Mouse (Mus musculus) gastrocnemius, postnatal 14 days (tissue): ENCODE measurements around the gene Hist1h2br. TPM values are rescaled to one million over a fixed set of nuclear protein-coding genes. Genes with fewer than 3 reads are reported as not detected.
"Not testable (repeated sequence)": the region's sequence is repeated elsewhere in the genome, so short reads cannot be mapped to it uniquely, and the experiment has no call there.

Experiments
- DNase-seq: peaks from one replicate; pipeline ENCODE4 v3.0.0; 2021; ENCODE audit warnings: mixed read lengths
- intact Hi-C: fragments of 180-260 bp; cut with DNase I; formaldehyde crosslinking; loops from one replicate; pipeline ENCODE4 v1.15.1; 2025; ENCODE audit warnings: low total_unique reads
- long read RNA-seq, 2 experiments: library from polyadenylated mRNA; stranded (forward); transcript quantifications; one replicate each; pipeline ENCODE4 v2.0.0; 2021
- total RNA-seq, 2 experiments: library from RNA; stranded (reverse); gene quantifications; 2 replicates each; pipeline ENCODE4 v1.2.3; 2021

Hist1h2br gene
- total RNA-seq = 10 to 100 TPM; 57.8 to 74.3 TPM
- long read RNA-seq, experiment 1 = 0 reads
- long read RNA-seq, experiment 2 = 0 reads

DNA sequence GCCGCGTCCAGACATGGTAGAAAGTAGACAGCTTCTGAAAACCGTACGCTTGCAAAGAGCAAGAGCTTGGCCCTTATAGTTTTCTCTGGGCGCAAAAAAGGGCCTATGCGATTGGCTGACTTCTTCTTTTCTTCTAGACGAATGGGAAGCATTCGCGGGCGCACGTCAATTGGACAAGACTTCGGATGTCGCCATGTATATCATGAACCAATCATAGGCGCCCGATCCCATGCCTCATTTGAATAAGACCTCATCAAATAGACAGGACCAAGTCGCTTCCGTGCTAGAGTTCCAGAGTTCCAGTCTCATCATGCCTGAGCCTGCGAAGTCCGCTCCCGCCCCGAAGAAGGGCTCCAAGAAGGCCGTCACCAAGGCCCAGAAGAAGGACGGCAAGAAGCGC lies at the start of gene Hist1h2br, which contains the start of gene Hist1h2ap:
Hist1h2br (plus strand) TSS at position 283 of the 400 bp plus-strand sequence.
Hist1h2ap (minus strand) TSS at position 47 of the 400 bp plus-strand sequence.
- DNase-seq, intact Hi-C loops: not testable (repeated sequence)

DNA sequence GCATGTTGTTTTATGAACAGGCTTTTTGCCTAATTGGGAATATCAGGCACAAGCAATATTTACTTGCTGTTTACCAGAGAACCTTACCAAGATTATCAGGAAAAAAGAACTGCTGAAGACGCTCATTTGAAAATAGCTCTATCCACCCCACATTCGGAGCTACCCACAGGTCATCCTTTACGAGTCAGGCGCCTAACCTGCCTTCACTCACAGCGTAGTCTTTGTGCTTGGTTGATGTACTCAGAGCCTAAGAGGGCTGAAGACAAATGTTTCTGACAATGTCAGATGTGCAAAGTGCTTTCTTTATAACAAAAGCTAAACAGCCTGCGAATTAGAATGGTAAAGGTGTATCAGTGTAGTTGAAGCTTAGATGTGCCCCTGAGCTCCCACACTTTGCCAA lies 49.2 kb upstream of the Hist1h2br start:
- intact Hi-C loops = no loop called here
- DNase-seq = no peak

DNA sequence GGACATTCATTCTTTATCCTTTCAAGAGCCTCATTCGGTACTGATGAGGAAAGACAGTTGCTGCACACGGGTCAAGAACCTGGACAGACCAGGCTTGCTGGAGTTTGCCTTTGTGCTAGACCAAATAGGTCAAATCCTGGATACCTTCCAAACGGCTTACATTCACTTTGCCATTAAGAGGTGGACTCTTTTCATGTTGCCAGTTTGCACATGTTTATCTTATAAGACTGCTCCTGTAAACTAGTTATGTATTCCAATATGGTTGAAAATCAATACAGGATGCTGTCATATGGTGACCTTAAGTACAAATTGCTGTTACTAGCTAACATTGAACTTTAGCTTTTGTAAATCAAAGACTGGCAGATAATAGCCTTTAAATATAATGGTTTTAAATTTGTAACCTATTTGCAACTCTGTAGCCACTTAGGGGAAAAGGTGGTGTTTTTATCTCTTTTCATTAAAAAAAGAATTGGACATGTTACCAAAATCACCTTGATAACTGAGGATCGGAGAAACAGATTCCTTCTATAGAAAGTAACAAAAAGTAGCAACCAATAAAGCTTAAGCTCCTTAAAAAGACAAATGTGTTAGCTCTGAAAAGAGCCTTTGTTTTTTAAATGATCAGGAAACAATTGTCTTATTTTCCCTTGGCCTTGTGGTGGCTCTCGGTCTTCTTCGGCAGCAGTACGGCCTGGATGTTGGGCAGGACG lies 47.2 kb upstream of the Hist1h2br start:
- intact Hi-C loops = no loop called here
- DNase-seq = no peak

DNA sequence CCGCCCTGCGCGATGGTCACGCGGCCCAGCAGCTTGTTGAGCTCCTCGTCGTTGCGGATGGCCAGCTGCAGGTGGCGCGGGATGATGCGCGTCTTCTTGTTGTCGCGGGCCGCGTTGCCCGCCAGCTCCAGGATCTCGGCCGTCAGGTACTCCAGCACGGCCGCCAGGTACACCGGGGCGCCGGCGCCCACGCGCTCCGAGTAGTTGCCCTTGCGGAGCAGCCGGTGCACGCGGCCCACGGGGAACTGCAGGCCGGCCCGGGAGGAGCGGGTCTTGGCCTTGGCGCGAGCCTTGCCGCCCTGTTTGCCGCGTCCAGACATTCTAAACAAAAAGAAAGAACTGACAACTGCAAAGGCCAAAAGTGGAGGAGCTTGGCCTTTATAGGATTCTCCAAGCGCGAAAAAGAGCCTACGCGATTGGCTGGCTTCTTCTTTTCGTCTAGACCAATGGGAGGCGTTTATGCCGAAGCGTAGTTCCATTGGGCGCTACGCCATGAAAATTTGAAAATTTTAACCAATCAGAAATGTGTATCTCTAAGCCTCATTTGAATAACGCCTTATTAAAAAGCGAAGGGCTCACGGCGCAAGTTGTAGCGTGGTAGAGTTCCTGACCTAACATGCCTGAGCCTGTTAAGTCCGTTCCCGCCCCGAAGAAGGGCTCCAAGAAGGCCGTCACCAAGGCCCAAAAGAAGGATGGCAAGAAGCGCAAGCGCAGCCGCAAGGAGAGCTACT lies 46.5 kb upstream of the Hist1h2br start, which contains the start of the genes Hist1h2an and Hist1h2bp:
Hist1h2an (minus strand) TSS at position 320 of the 731 bp plus-strand sequence.
Hist1h2bp (plus strand) TSS at position 563 of the 731 bp plus-strand sequence.
- intact Hi-C loops = not testable (repeated sequence)
- peak; percentile 75 for DNase-seq

DNA sequence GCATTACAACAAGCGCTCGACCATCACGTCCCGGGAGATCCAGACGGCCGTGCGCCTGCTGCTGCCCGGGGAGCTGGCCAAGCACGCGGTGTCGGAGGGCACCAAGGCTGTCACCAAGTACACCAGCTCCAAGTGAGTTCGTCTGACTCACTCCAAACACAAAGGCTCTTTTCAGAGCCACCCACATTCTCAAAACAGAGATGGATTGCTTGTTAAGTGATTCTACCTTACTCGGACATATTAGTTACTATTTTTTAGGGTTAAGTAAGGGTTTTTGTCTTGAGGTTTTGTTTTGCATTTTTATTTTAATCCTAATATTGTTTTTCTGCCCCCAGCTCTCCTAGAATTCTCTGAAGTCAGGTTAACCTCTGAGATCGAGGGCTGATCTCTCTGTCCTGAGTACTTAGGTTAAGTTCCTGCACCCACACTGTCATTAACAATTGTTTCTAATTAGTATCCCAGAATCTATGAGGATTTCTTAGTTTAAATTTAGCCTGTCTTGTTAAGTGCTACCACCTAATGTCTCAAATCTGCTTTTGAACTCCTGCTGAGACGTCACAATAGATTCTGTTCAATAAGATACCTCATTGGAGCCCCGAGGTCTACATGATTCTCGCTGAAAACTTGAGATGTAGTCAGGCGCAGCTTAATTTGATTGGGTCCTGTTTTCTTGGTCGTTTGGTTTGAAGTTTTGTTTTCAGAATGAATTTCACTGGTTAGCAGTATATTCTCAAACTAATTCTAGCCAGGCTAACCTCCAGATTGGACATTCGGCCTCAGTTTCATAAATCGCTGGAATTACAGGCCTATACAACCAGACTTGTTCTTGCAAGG lies 45.6 kb upstream of the Hist1h2br start:
- no peak for DNase-seq
- intact Hi-C loops = no loop called here

DNA sequence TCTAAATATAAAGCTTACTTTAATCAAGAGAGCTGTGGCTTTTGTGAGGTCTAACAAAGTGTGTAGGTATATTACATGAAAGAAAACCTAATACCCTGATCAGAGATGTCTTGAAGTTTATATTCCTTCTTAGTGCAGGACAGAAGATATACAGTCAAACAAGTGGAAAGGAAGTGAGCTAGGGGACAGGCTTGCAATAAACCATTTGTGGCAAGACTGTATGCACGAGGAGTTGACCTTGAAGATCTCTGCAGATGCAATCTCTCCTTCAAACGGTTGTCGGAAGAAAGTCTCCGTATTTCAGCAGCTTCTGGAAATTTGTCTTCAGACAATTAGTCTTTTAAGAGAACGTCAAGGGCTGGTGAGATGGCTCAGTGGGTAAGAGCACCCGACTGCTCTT lies 43.6 kb upstream of the Hist1h2br start:
- intact Hi-C loops = no loop called here
- no peak for DNase-seq

DNA sequence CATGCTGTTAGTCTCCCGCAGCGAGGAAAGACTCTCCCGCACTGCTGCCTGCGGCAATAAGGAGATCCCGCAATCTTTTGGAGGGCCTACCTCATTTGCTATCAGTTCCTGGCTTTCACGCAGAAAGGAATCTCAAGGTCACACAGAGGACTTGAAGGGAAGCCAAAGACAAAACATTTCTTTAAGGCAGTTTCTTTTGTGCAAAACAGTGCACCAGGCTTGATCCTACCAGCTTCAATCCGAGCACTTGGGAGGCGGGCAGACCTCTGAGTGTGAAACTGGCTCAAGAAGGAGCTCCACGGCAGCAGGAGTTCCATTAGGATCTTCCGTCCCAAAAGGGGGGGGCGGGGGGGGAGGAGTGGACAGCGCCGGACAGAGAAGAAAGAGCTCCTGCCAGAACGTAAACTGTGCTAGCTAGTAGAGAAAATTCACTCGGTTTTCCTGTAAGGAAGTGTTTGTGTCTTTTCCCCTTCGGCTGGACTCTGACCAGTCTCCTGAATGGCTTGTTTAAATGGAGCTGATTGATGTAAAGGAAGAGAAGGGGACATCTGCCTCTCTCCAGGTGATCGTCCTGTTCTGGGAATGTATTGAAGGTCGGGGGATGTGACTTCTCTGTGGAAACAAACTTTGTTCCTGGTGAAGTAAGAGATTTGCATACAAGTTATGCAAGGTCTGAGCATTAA lies 42.8 kb upstream of the Hist1h2br start:
- DNase-seq = no peak
- intact Hi-C loops = no loop called here

DNA sequence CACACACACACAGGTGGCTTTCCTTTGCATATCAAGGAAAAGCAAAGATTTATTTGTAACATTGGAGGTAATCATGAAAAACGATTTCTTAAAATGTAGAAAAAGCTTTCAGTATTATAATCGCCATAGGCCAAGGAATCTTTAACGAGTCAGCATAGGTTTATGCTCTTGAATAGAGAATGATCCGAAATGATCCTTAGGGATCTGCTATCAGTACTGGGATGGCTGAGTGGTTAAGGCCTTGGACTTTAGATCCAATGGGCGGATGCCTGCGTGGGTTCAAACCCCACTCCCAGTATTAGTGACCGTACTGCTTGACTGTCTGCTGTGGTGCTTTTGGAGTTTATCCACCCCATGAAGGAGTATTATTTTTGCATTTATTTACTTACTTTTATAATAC lies 38.0 kb upstream of the Hist1h2br start:
- intact Hi-C loops = no loop called here
- no peak for DNase-seq

DNA sequence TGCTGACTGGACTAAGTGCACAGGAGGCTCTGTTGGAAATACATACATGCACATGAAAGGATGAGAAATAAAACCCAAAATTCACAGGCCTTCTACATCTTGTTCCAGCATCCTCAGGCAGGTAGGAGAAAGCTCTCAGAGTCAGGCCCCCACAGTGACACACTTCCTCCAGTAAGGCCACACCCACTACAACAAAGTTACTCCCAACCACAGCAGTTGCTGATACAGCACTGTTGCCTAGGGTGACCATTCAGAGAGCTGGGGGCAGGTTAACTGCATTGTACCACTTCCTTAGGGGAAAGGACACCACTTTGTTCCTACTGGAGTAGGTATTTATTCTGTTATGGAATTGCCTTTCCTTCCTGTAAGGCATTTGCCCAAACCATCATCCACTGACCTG lies 36.4 kb upstream of the Hist1h2br start:
- DNase-seq, intact Hi-C loops: not testable (repeated sequence)

DNA sequence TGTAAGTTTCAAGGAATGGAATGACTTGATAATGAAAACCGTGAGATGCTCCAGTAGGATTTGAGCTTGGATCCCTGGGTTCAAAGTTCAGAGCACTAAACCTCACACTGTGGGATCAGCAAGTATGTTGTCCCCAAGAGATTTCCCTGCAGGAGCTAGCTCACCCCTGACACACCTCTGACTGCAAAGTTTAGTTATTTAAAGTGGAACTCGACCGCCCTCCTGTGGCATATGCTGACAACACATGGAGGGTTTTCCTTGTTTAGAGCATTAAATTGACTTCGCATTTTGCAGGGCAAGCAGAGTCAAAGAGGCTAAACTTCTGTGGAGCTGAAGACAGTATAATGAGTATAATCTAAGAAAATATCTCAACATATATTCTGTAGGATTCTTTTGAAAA lies 30.5 kb upstream of the Hist1h2br start:
- intact Hi-C loops, DNase-seq: not testable (repeated sequence)

DNA sequence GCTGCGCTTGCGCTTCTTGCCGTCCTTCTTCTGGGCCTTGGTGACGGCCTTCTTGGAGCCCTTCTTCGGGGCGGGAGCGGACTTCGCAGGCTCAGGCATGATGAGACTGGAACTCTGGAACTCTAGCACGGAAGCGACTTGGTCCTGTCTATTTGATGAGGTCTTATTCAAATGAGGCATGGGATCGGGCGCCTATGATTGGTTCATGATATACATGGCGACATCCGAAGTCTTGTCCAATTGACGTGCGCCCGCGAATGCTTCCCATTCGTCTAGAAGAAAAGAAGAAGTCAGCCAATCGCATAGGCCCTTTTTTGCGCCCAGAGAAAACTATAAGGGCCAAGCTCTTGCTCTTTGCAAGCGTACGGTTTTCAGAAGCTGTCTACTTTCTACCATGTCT lies 23.5 kb upstream of the Hist1h2br start, which contains the start of the genes Hist1h2bq and Hist1h2ao:
Hist1h2bq (minus strand) TSS at position 125 of the 400 bp plus-strand sequence.
Hist1h2ao (plus strand) TSS at position 393 of the 400 bp plus-strand sequence.
- DNase-seq, intact Hi-C loops: not testable (repeated sequence)

DNA sequence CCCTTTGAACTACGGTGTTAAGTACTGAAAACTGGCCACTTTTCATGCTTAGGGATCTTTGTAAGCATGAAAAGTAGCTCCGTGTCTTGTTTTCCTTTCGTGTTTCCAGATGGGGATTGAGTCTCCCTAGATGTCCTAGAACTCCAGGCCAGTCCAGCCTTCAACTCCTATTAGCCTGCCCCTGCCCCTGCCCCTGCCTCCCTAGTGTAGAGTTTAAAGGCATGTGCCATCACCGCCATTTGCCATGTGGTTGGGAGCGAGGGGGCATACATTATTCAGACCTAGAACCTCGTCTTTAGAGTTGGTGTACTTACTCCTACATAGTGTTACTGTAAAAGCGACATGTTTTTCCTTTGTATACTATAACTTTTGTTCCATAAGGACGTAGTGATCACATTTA lies 22.5 kb upstream of the Hist1h2br start:
- intact Hi-C loops, DNase-seq: not testable (repeated sequence)

DNA sequence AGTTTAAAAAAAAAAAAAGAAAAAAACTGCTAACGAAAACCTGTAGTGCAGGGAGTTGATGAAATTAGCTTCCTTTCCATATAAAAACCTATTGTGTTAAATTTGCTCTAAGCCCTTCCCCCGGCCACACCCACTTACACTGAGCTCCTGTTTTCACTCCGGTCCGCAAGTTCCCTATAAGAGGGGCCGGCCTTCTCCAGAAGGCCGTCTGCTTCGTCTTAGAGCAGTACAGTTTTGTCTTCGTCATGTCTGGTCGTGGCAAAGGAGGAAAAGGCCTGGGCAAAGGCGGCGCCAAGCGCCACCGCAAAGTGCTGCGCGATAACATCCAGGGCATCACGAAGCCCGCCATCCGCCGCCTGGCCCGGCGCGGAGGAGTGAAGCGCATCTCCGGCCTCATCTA lies 22.0 kb upstream of the Hist1h2br start, which contains the start of gene Hist1h4m:
Hist1h4m (plus strand) TSS at position 208 of the 400 bp plus-strand sequence.
- DNase-seq, intact Hi-C loops: not testable (repeated sequence)

DNA sequence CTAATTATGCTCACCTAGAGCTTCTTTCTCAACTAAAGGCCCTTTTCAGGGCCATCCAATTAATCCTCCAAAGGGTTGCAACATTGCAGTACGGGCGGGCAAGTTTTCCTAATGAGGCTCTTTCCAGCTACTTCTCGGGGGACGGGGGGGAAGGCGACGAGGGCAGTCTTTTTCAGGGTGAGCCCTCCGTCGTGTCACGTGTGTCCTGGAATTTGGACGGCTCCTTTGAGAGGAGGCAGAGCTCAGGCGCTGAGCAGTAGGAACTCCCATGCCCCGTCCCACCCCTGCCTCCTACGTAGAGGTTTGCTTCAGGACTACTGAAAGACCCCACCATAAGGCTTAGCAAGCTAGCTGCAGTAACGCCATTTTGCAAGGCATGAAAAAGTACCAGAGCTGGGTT lies 21.5 kb upstream of the Hist1h2br start:
- intact Hi-C loops, DNase-seq: not testable (repeated sequence)

DNA sequence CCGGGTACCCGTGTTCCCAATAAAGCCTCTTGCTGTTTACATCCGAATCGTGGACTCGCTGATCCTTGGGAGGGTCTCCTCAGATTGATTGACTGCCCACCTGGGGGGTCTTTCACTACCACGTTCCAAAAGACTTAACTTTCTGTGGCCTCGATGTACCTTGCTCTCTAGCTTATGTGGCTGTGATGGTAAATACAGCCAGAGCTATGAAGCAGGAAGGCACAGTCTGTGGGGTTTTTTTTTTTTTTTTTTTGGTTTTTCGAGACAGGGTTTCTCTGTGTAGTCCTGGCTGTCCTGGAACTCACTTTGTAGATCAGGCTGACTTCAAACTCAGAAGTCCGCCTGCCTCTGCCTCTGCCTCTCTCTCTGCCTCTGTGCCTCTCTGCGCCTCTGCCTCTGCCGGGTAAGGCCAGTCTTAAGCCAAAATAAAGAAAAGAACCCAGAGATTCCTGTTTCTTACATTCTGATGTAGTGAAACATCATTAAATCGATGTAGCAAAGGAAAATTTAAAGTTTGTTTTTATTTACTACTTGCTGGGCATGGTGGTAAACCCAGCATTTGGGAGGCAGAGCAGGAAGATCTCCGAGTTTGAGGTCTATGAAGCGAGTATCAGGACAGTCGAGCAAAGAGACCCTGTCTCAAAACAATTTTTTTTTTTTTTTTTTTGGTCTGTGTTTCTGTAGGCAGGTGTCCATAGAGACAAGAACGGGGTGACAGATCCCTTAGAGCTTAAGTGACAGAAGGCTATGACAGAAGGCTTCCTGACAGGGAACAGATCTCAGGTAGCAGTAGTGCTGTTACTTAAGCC lies 13.3 kb upstream of the Hist1h2br start:
- intact Hi-C loops = loop anchor here (10.0 kb wide), 1 partner anchor 215 kb away; the partner anchor contains the start of genes Hist1h2ah and Hist1h2bk
- DNase-seq = not testable (repeated sequence)

DNA sequence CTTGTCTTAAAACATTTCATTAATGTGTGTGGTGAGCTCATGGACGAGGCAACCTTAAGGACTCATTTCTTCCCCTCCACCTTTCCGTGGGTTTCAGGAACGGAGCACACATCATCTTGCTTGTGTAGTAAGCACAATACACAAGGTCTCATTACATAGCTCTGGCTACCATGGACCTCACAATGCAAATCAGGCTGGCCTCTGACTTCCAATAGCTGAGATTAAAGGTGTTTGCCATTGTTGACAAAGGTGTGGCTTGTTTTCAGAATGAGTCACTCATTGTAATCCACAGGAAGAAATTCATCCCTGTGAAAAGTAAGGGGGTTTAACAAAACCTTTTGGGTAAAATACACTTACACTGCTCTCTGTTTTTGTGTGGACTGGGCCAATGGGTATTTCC lies 5.0 kb upstream of the Hist1h2br start:
- DNase-seq = no peak
- intact Hi-C loops = loop anchor here (10.0 kb wide), 1 partner anchor 206 kb away; the partner anchor contains the start of genes Hist1h2ah and Hist1h2bk

DNA sequence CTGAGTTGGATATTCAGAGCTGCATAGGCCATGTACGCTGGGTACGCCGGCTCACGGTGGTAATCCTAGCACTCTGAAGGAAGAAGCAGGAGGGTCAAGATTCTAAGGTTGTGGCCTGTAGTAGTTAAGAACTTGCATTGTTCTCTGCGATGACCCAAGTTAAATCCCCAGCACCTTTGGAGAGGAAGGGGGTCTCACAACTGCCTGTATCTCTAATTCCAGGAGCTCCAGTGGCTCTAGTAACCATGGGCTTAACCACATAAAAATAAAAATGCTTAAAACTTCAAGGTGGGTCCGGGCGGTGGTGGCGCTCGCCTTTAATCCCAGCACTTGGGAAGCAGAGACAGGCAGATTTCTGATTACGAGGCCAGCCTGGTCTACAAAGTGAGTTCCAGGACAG lies 3.2 kb upstream of the Hist1h2br start:
- intact Hi-C loops = no loop called here
- no peak for DNase-seq
